Mouse (Mus musculus): ENCODE measurements at regions not wholly inside any gene's neighbourhood (a gene's known extent, or its start where the extent isn't known, plus 50 kb on each side); places are given as distances from the start of the nearest gene placed in this dataset.
A peak's percentile ranks its signal among the peaks of the same experiment; 100 is the strongest.

DNA sequence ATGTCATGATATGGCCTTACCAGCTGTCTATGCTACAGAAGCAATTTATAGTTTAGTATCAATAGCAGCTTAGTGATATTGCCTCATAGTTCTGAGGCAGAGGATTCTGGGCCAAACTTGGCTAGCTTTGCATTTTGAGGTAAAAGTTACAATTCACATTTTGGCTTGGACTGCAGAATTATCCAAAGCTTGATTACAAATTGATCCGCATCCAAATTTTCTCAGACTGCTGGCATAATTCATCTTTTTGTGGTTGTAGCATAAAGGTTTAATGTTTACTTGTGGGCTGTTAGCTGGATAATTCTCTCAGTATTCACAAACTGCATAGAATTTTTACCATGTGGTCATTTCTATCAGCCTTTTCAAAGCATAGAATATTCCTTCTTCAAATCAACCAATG is 589.9 kb upstream of the Pdcd1 start:
- no peak for DNase-seq

DNA sequence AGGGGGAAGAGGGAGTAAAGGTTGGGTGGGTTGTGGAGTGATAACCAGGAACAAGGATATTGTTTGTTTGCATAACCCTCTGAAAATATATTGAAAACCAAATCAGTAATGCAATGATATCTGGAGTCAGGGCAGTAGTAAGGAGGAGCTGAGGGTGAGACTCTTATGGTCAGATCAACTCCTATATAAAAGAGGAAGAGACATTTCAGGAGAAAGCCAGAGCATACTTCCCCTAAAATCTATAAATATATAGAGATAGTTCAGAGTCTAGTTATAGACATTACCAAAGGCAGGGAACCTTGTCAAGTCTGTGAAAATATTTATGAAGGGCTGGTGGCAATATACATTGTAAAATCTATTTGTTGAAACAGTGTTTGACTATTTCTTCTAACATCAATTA is 605.9 kb upstream of the Pdcd1 start:
- no peak for DNase-seq

DNA sequence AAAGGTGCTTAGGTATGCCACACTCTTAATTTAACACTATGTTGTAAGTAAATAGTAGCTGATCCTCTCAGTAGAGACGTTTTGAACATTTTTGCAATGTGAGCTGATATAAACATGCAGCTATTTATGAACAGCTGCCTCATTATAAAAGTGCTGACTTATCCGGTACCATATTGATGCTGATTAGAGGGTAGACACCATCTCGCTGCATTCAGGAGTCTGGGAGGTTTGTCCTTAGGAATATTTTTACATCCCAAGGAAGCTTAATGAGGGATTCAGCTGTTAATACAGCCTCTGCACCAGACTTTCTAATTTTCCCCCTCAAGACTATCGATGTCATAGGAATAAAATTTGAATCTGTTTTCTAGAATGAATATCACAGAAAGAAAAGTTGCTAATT is 619.3 kb upstream of the Pdcd1 start:
- no peak for DNase-seq

DNA sequence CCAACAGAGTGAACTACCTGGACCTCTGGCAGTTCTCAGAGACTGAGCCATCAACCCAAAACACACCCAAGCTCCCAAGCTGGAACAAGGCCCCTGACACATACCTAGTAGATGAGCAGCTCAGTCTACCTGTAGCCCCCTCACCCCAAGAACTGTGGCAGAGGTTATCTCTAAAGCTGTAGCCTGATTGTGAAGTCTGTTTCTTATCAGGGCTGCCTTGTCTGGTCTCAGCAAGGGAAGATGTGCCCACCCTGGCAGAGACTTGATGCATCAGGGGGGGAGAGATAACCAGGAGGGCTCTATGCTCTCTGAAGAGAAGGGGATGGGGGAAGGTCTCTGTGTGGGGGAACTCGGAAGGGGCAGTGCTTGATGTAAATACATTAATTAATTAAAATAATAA is 612.9 kb upstream of the Fam174a start:
- DNase-seq, result no peak

DNA sequence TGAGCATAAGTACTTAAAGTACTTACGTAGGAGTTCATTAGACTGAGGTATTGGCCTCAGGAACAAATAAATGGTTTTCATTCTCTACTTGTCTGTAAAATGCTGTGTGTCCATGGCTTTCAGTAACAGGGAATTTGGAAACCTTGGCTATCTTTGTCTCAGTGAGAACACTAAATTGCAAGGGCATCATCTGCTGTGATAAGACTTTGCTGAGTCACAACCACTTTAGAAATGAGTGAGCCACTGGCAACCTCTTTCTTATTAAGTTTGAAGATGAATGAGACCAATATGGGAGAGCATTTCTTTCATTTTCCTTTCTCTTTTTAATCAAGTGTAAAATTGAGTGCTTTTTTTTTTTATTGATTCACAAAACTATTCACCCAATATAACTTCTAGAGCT is 611.7 kb upstream of the Fam174a start:
- DNase-seq, result no peak

DNA sequence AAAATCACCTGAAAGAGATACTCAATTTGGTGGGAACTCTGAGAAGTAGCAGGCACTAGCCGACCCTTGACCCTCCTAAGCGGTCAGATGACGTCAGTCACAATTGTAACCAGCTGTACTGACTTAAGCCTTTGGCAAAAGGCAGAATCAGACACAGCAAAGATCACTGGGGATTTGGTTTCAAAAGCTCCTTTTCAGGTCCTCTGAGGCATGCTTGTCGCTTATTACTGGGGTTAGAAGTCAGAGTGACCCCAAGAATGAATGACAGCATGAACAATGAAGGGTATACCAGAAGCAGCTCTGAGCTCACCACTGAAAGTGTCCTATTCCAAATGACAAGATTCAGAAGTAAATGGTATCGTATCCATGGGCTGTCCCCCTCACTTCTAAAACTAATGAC is 600.6 kb upstream of the Fam174a start:
- no peak for DNase-seq

DNA sequence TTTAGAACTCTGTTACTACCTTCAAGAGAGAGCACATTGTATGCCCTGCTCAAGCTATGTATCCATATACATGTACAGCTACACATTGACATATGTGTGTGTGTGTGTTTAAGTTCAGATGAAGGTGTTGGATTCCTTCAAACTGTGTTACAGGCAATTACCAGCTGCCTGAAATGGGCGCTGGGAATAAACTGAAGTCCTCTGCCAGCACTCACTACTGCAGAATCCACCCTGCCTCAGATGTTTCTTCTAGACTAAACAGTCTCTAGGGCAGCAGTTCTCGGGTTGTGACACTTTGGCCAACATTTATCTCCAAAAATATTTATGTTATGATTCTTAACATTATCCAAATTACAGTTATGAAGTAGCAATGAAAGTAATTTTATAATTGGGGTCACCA is 595.7 kb upstream of the Fam174a start:
- no peak for DNase-seq

DNA sequence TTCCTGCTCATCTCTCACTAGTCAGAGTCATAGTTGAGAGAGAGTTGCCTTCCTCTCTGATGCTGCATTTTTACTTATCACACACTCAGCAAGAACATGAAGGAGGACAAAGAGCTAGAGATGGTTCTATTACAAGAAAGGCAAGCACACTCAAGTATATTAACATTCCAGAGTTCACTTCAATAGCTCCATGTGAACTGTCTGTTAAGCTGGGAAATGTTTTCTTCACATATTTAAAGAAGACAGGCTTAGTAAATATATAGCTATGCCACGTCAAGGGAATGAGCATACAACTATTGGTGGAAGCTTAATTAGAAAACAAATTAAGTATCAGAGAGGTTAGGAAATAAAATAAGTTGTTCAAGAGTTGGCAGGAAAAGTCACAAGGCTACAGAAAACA is 559.9 kb upstream of the Fam174a start:
- DNase-seq, result no peak

DNA sequence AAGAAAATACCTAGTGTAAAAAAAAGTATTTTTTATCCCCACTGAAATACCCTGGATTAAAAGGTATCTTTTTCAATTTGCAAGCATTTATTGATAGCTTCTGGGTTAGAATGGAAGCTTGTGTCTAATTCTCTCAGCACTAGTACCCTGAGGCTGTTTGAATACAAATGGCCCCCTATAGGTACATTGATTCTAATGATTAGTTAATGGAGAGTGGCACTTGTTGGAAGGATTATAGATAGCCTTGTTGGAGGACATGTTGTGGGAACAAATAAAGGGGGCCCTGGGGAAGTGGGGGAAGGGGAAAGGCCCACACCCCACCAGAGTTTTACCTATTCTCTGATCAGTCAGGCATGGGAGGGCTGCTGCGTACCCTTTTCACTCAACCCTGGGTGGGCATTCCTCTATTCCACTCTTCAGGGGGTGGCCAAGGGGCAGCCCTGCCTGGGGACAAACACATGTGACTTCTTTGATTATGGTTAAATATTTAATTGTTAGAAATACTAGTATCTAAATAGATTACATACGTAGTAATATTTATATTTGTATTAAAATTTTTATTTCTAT is 524.3 kb upstream of the Fam174a start:
- DNase-seq, result no peak

DNA sequence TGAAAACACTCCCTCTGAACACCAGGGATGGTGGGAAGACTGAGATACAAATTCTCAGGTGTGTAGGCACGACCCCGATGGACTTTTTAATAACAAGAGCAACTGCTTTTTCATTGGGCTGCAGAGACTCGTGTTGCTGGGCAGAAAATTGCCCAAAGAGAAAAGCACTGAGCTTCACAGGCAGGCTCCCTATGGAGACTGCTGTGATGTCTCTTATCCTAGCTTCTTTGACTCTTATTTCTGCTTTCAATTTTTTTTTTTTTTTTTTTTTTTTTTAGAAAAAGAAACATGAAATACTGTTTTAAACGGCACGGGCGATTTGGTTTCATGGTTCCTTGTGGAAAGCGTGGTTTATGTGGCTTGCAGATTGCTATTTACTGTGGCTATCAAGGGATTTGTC is 522.8 kb upstream of the Fam174a start:
- DNase-seq, result no peak

DNA sequence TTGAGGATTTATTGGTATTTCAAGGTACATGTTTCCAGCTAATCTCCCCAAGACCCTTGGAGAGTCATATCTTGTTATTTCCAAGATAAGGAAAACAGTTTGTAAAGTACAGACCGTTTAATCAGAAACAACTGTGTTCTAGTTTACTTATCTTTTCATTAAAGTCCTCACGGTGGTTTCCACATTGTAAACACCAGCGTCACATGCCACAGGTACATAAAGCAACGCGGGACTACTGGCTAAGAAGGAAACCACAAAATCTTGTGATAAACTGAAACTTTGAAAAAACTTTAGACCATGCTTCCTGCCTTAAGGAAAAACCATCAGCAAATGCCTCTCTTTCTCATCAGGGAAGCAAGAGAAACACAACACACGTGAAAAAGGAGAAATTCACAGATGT is 522.4 kb upstream of the Fam174a start:
- DNase-seq, result no peak

DNA sequence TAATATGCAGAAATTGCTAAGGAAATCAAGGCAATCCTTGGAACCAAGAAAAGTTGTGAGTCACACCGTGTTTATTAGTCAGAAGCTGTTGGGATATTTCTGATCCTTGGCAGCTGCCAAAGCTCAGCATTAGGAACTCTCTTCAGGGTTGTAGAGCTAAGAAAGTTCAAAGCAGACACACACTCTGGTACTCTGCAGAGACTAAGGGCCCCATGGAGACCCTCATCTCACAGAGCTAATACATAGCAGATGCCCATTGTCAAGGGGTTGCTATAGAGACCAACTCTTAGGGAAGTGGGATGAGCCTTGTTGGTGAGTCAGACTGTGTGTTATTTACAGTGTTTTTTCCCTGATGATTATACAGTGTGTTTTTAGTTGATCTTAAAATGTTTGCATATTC is 517.4 kb upstream of the Fam174a start:
- DNase-seq, result no peak

DNA sequence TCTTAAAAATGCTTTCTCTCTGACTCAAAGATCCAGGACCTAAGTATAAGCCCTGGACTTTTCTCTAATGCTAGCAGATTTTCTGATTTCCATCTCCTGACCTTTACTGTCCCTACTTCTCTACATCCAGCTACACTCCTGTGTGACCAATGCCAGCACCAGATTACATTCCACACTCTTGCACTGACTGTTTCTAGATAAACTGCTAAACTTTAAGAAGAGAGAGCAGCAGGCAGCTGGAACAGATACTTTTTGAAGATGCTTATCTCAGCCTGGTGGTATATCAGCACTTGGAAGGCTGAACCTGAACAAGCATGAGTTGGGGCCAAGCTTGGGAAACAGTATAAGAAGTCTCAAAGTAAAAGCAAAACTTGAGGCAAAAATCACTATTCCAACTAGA is 509.7 kb upstream of the Fam174a start:
- no peak for DNase-seq

DNA sequence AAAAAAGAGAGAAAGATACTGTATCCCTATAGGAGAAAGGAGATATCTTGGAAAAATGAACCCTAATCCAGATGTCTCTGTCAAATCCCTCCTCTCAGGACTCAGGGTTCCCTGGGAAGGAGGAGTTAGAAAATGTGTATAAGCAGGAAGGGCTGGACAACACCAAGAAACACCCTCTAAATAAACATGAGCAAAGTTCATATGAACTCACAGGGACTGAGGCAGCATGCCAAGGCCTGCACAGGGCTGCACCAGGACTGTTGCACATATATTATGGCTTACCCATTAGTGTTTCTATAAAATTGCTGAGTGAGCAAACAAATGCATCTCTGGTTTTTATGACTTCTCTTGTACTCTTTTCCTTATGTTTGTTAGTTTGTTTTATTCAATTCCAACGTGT is 508.5 kb upstream of the Fam174a start:
- no peak for DNase-seq

DNA sequence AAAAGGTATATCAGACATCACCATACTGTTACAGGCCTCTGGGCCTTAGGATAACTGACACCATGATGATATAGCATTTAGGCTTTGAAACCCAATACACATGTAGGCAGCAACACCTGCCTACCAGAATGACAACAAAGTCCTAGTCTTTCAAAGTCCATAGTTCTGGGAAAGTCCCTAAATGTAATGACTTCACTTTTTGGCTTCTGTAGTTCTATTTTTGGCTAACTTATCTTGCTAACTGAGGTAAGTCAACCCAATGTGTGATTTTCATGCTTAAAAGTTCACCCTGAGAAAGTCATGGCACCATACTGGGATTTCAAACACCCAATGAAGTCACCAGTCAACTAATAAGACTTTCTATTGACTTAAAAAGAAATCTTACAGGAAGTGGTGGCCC is 485.8 kb upstream of the Fam174a start:
- no peak for DNase-seq

DNA sequence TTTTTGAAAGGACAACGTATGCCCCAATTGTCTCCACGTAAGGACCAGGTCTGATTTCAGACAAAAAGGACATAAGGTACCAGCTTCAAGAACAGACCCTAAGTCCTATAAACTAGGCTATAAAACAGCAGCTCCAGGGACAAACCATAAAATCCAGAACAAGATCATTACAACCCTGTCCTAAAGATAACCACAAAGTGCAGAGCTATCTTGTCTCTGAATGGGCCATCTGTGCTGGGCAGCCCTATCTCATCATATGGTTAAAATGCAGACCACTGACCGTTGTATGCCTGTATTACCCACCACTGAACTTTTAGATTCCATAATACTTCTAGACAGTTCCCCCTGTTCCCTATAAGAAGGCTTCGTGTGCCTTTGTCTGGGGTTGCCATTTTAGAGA is 477.4 kb upstream of the Fam174a start:
- no peak for DNase-seq

DNA sequence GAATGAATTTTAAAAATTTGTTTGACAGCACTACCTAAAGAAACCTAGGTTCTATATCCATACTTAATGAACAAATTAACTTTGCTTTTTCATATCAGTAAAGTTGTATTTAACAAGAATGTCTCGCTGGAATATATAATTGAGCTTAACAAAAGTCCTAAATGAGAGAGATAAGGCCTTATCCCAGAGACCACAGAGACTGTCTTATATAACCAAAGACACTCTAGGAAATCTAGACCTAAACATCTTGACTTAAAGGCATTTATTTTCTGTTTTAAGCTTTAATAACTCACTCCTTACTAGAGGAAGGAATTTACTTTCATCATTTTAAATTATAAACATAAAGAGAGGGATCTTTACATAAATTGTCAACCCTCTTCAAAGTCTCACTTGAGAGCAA is 461.9 kb upstream of the Fam174a start:
- no peak for DNase-seq

DNA sequence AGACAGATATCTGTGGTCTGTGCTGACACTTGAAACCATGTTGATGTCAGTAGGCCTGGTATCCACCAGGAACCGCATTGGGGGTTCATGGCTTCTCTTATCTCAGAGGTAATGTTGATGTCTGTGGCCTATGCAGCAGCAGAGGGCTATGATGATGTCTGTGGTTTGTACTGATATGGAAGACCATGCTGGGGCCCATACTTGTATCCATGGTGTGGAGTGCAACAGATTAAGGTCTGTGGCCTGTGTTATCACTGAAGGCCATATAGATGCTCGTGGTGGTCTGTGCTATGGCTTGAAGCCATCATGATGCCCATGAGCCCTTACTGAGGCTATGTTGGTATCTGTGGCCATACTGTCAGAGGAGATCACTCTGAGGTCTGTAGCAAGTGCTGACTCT is 455.0 kb upstream of the Fam174a start:
- DNase-seq, result no peak

DNA sequence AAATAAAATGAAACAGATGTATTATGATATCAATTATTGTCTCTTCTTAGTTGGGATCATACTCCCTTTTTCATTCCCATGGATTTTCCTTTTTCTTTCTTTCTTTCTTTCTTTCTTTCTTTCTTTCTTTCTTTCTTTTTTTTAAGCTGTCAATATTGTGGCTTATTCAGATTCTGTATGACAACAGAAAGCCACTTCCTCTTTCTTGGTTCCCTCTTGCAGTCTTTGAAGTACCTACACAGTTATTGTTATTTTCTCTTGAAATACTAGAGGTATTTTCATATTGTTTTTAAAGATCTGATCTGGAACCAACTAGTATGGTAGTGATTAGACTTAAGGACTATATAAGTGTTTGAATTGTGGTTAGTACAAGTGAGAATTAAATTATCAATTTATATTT is 444.6 kb upstream of the Fam174a start:
- DNase-seq, result no peak

DNA sequence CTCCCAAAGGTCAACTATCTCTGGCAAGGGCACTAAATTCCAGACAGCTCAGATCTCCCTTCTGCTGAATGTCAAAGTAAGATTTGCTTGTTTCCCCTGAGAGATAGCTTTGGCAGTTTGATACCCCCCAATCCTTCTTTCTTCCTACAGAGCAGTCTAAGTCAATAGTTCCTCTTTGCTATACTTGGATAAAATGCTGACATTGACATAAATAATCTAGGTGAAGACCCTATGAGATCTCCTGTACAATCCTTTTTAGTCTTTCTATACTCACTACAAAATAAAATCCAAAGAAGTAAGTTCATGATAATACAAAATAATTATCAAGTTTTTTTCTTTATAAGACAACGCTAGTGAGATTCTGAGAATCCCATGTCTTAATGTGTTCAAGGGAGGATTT is 432.9 kb upstream of the Fam174a start:
- DNase-seq, result no peak

DNA sequence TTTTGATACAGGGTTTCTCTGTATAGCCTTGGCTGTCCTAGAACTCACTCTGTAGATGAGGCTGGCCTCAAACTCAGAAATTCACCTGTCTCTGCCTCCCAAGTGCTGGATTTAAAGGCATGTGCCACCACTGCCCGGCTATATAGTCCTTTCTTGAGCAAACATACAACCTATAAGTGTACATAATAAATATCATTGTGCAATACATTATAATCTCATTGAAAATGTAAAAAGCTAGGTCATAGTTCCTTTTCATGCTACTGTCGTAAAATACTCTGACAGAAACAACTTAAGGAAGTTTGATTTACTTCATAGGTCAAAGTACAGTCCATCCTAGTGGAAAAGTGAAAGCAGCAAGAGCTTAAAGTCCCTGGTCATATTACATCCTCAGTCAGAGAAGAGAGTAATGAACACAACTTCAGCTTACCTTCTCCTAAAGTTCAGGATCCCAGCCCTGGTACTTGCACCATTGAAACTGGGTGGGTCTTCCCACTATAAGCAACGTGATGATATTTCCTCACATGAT is 408.4 kb upstream of the Fam174a start:
- no peak for DNase-seq

DNA sequence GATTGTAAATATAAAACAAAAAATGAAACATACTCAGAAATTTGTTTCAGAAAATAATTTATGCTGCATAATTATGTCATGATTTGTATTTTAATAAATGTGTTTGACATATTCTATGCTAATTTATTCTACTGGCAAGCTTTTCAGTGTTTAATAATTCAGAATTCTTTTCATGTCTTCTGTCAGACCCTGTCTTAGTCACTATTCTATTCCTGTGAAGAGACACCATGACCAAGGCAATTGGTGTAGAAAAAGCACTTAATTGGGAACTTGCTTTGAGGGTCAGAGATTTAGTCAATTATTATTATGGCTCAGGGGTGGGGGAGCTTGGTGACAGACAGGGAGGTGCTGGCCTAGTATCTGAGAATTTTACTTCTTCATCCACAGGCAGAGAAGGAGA is 402.6 kb upstream of the Fam174a start:
- peak; percentile 3 for DNase-seq

Measured in retina, postnatal 1 day (tissue).